8 mouse cellular contexts compared by ENCODE assay signal in genomic region chr2:130634739-130635411, GRCm38 (mm10). TPM values are rescaled to one million over a fixed set of nuclear protein-coding genes. Genes with fewer than 3 reads are reported as not detected.
DNase-seq lines count a peak whose midpoint lies in the region; ATAC-seq and TF ChIP-seq lines count a peak whose summit lies in the region.

No protein-coding gene starts in this region.

- DNase-seq in heart, adult 18-20 months: peak; percentile 21 to 25
- no peak for DNase-seq in heart, adult 8-10 months (ENCODE audit: low spot score)
- peak; percentile 27 for DNase-seq in brain, embryonic 14.5 days (ENCODE audit: low read depth)
- peak; percentile 72 for DNase-seq in intestine, embryonic 14.5 days (ENCODE audit: low spot score)
- peak; percentile 32 for DNase-seq in lung, postnatal 10 days
- DNase-seq in splenic B cell, adult 2 months (ENCODE audit: low read depth, low spot score): peak; percentile 49
- no peak for DNase-seq in gastrocnemius, postnatal 10 days

- peaks cover 38% of the 10 kb centered on the region for H3K4me1 ChIP-seq in forebrain, embryonic 13.5 days
- peaks cover 15% of the 10 kb centered on the region for H3K4me1 ChIP-seq in intestine, embryonic 14.5 days (replicated peaks; ENCODE audit: control insufficient read depth, insufficient read depth, low read length)

- H3K36me3 ChIP-seq in forebrain, embryonic 13.5 days (ENCODE audit: poor library complexity, severe bottlenecking): peaks cover 15% of the 10 kb centered on the region; the same call in 1 of the 2 replicates
- H3K36me3 ChIP-seq in intestine, embryonic 14.5 days (ENCODE audit: control insufficient read depth, insufficient read depth, low read length): no peaks in the 10 kb centered on the region
- H3K36me3 ChIP-seq in splenic B cell, adult 2 months (ENCODE audit: control insufficient read depth, insufficient read depth, low read length, poor library complexity, severe bottlenecking): no peaks in the 10 kb centered on the region

- peaks cover 58% of the 10 kb centered on the region for H3K27me3 ChIP-seq in forebrain, embryonic 13.5 days
- peaks cover 47% of the 10 kb centered on the region for H3K27me3 ChIP-seq in intestine, embryonic 14.5 days (replicated peaks; ENCODE audit: control insufficient read depth, insufficient read depth, low read length)
- H3K27me3 ChIP-seq in splenic B cell, adult 2 months (ENCODE audit: control insufficient read depth, insufficient read depth, low read length, poor library complexity, severe bottlenecking): no peaks in the 10 kb centered on the region

- peak overlapping the region; percentile 29 for H3K4me3 ChIP-seq in forebrain, embryonic 13.5 days
- H3K4me3 ChIP-seq in intestine, embryonic 14.5 days (ENCODE audit: low read depth, low read length): peak overlapping the region; percentile 37

- peak overlapping the region; percentile 63 for H3K9ac ChIP-seq in forebrain, embryonic 13.5 days
- peak overlapping the region; percentile 35 for H3K9ac ChIP-seq in intestine, embryonic 14.5 days (ENCODE audit: low read length)

- TF ChIP-seq POLR2A in brain, embryonic 14.5 days (IDR thresholded peaks at IDR 0.05; ENCODE audit: borderline replicate concordance, extremely low read depth, insufficient read depth, insufficient read length, poor library complexity, severe bottlenecking): no peak

- ATAC-seq in forebrain, embryonic 13.5 days: peak; percentile 42; the same call in 1 of the 2 replicates
- no peak; the same call in 1 of the 2 replicates for ATAC-seq in intestine, embryonic 14.5 days (replicated peaks; ENCODE audit: low FRiP score, low TSS enrichment, low read depth)

- H3K9me3 ChIP-seq in forebrain, embryonic 13.5 days (replicated peaks): no peaks in the 10 kb centered on the region
- no peaks in the 10 kb centered on the region for H3K9me3 ChIP-seq in intestine, embryonic 14.5 days (ENCODE audit: control insufficient read depth, low read length)

- 3% methylated on average over 38 of the region's 38 CpGs for WGBS in forebrain, embryonic 13.5 days
- 6% methylated on average over 38 of the region's 38 CpGs for WGBS in intestine, embryonic 14.5 days

- H3K4me2 ChIP-seq in forebrain, embryonic 13.5 days: peak overlapping the region; percentile 62
- H3K4me2 ChIP-seq in intestine, embryonic 14.5 days (ENCODE audit: low read length): peak overlapping the region; percentile 69

- no peak overlapping the region for H3K27ac ChIP-seq in forebrain, embryonic 13.5 days
- no peak overlapping the region for H3K27ac ChIP-seq in intestine, embryonic 14.5 days (ENCODE audit: low read depth)

- 0 out of 2 replicates have a peak, but pooled peaks have one; percentile 4 for TF ChIP-seq CTCF in brain, embryonic 14.5 days (IDR thresholded peaks at IDR 0.05; ENCODE audit: borderline replicate concordance, extremely low read depth, insufficient read depth, insufficient read length)

RNA-seq across cellular contexts. Expression of gene Ubox5, which starts 5.0 kb away (rescaled TPM):
- 1 to 10 TPM; 4.1 to 4.6 TPM for total RNA-seq in heart, adult 18-20 months (2021)
- total RNA-seq in heart, adult 8-10 months (2022): 1 to 10 TPM; 5.0 to 5.7 (median 5.2) TPM
- 10.3 and 11.6 TPM in 2 replicates for polyA plus RNA-seq in brain, embryonic 14.5 days (2012; rRNA removed)
- 13.0 and 15.5 TPM in 2 replicates for polyA plus RNA-seq in forebrain, embryonic 13.5 days (2015; fragmentation: Nextera tagmentation; extraction: Ambion mirVana)
- 15.9 and 17.2 TPM in 2 replicates for polyA plus RNA-seq in intestine, embryonic 14.5 days (2014; fragmentation: Nextera tagmentation; extraction: Ambion mirVana)
- 1 to 10 TPM; 4.7 to 5.1 TPM for total RNA-seq in gastrocnemius, postnatal 10 days (2021)

RNA-seq across cellular contexts. Expression of gene Fastkd5, which starts 5.0 kb away (rescaled TPM):
- 1 to 10 TPM; 7.7 to 7.9 TPM for total RNA-seq in heart, adult 18-20 months (2021)
- total RNA-seq in heart, adult 8-10 months (2022): 1 to 10 TPM; 6.0 to 8.6 (median 8.1) TPM
- polyA plus RNA-seq in brain, embryonic 14.5 days (2012; rRNA removed): 4.6 and 5.6 TPM in 2 replicates
- polyA plus RNA-seq in forebrain, embryonic 13.5 days (2015; fragmentation: Nextera tagmentation; extraction: Ambion mirVana): 14.7 and 14.8 TPM in 2 replicates
- 17.2 and 17.7 TPM in 2 replicates for polyA plus RNA-seq in intestine, embryonic 14.5 days (2014; fragmentation: Nextera tagmentation; extraction: Ambion mirVana)
- 1 to 10 TPM; 4.8 to 6.0 TPM for total RNA-seq in gastrocnemius, postnatal 10 days (2021)

RNA-seq across cellular contexts. Expression of gene Lzts3, which starts 7.7 kb away (rescaled TPM):
- total RNA-seq in heart, adult 18-20 months (2021): 1 to 10 TPM; 4.8 to 5.7 TPM
- 1 to 10 TPM; 5.0 to 7.0 (median 5.4) TPM for total RNA-seq in heart, adult 8-10 months (2022)
- 28.7 and 32.7 TPM in 2 replicates for polyA plus RNA-seq in brain, embryonic 14.5 days (2012; rRNA removed)
- polyA plus RNA-seq in forebrain, embryonic 13.5 days (2015; fragmentation: Nextera tagmentation; extraction: Ambion mirVana): 5.0 and 5.8 TPM in 2 replicates
- polyA plus RNA-seq in intestine, embryonic 14.5 days (2014; fragmentation: Nextera tagmentation; extraction: Ambion mirVana): 4.0 and 5.2 TPM in 2 replicates
- total RNA-seq in gastrocnemius, postnatal 10 days (2021): 1 to 10 TPM; 2.9 to 3.4 TPM

RNA-seq across cellular contexts. Expression of gene Ddrgk1, which starts 29.6 kb away (rescaled TPM):
- total RNA-seq in heart, adult 18-20 months (2021): 10 to 100 TPM; 85.2 to 97.5 TPM
- 100 to 1,000 TPM in 3 of 4 experiments, 10 to 100 TPM in 1; 97.9 to 110 (median 105) TPM for total RNA-seq in heart, adult 8-10 months (2022)
- 42.4 and 47.8 TPM in 2 replicates for polyA plus RNA-seq in brain, embryonic 14.5 days (2012; rRNA removed)
- 53.0 and 55.9 TPM in 2 replicates for polyA plus RNA-seq in forebrain, embryonic 13.5 days (2015; fragmentation: Nextera tagmentation; extraction: Ambion mirVana)
- polyA plus RNA-seq in intestine, embryonic 14.5 days (2014; fragmentation: Nextera tagmentation; extraction: Ambion mirVana): 67.9 and 68.1 TPM in 2 replicates
- 10 to 100 TPM; 66.1 to 71.3 TPM for total RNA-seq in gastrocnemius, postnatal 10 days (2021)

RNA-seq across cellular contexts. Expression of gene Itpa, which starts 32.5 kb away (rescaled TPM):
- total RNA-seq in heart, adult 18-20 months (2021): 10 to 100 TPM; 14.6 to 17.7 TPM
- total RNA-seq in heart, adult 8-10 months (2022): 10 to 100 TPM; 15.9 to 18.9 (median 18.3) TPM
- 91.6 and 118 TPM in 2 replicates for polyA plus RNA-seq in brain, embryonic 14.5 days (2012; rRNA removed)
- polyA plus RNA-seq in forebrain, embryonic 13.5 days (2015; fragmentation: Nextera tagmentation; extraction: Ambion mirVana): 152 and 156 TPM in 2 replicates
- polyA plus RNA-seq in intestine, embryonic 14.5 days (2014; fragmentation: Nextera tagmentation; extraction: Ambion mirVana): 86.7 and 95.7 TPM in 2 replicates
- total RNA-seq in gastrocnemius, postnatal 10 days (2021): 10 to 100 TPM; 15.9 to 16.5 TPM

Comparison
In these comparisons a context has a peak if more than half of its experiments do, and no peak if none do; other contexts are left out.
1. DNase-seq: peak in heart, adult 18-20 months (2 of 2), brain, embryonic 14.5 days (single experiment), intestine, embryonic 14.5 days (single experiment), lung, postnatal 10 days (single experiment) and splenic B cell, adult 2 months (single experiment); none in heart, adult 8-10 months (single experiment) and gastrocnemius, postnatal 10 days (single experiment).